Mouse (Mus musculus) lung, embryonic 14.5 days (tissue): ENCODE measurements at regions not wholly inside any gene's neighbourhood (a gene's known extent, or its start where the extent isn't known, plus 50 kb on each side); places are given as distances from the start of the nearest gene placed in this dataset.

Experiments used
- ATAC-seq: fragments of 200-750 bp; cut with Nextera tagmentation; 2 replicates; pipeline ENCODE4 v1.8.0; 2017; ENCODE audit warnings: mild to moderate bottlenecking, moderate TSS enrichment, moderate library complexity; ENCODE audit not compliant: insufficient read depth
- DNase-seq: peaks from one replicate; pipeline ENCODE4 v3.0.0-alpha.2; 2015
- H3K27ac ChIP-seq: fragments of 300-500 bp; sonication (generic); 2 replicates; pipeline ENCODE4 v1.5.1; 2014; ENCODE audit warnings: low read depth, mild to moderate bottlenecking, moderate library complexity
- H3K27me3 ChIP-seq: fragments of 300-500 bp; sonication (generic); 2 replicates; pipeline ENCODE4 v1.6.1; 2014; ENCODE audit warnings: low read length, control low read depth; ENCODE audit not compliant: insufficient read depth
- H3K36me3 ChIP-seq: fragments of 300-500 bp; sonication (generic); 2 replicates; pipeline ENCODE4 v1.6.1; 2014; ENCODE audit warnings: control low read depth; ENCODE audit not compliant: insufficient read depth
- H3K4me1 ChIP-seq: fragments of 300-500 bp; sonication (generic); 2 replicates; pipeline ENCODE4 v1.6.1; 2014; ENCODE audit warnings: antibody characterized with exemption, control low read depth; ENCODE audit not compliant: insufficient read depth
- H3K4me2 ChIP-seq: fragments of 300-500 bp; sonication (generic); 2 replicates; pipeline ENCODE4 v1.6.1; 2014; ENCODE audit warnings: mild to moderate bottlenecking
- H3K4me3 ChIP-seq: fragments of 300-500 bp; sonication (generic); 2 replicates; pipeline ENCODE4 v1.5.1; 2014; ENCODE audit warnings: low read depth, low read length
- H3K9ac ChIP-seq: fragments of 300-500 bp; sonication (generic); 2 replicates; pipeline ENCODE4 v1.6.1; 2014
- H3K9me3 ChIP-seq: fragments of 300-500 bp; sonication (generic); 2 replicates; pipeline ENCODE4 v1.6.1; 2016; ENCODE audit warnings: low read depth, low read length, control low read depth
- CTCF ChIP-seq: IDR thresholded peaks from 2 replicates; pipeline ENCODE4 v1.5.1; 2016; ENCODE audit warnings: antibody characterized with exemption, low read depth
- WGBS: fragments of 180-500 bp; shearing (Covaris S2); extraction: QIAGEN DNeasy Blood & Tissue Kit; methylation state at CpG from one replicate; pipeline ENCODE4 v1.1.7; 2014; 5-methylcytosine and 5-hydroxymethylcytosine counted together

DNA sequence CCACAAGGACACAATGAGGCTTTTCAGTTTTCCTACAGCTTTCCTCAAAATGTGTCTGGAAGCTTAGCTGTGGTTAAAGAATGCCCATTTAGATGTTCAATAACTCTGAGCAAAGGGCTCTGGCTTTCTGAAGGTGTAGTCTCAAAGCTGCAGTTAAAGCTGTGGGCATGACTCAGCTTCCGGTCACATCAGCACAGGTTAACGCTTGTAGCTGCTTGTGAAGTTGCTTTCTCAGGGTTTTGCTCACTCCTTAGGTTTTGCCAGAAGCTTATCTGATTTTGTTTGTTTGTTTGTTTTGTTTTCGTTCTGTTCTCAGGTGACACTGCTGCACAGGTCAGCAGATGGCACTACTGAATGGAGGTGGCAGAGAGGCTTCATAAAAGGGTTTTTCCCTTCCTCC is 444.2 kb downstream of the Ets1 start:
- no peak overlapping the region for H3K4me2 ChIP-seq
- WGBS: 55% methylated on average over 3 of the region's 3 CpGs
- DNase-seq: no peak

DNA sequence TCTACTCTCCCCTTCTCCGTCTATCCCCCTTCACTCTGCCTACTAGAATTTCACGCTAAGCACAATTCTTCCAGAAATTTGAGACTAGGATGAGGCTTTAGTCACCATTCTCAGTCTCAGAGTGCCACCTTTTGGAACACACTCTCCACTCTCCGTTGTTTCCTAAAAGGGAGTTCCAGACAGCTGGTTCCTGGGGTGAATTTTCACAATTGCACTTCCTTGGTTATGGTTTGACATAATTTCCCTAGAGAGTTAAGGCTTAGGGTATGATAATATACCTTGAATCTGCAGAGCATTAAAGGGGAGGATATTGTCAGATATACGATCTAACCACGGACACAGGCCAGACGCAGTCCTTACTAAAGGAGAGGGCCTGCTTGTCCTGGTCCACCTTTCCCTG is 444.8 kb downstream of the Ets1 start:
- Histone ChIP-seq H3K4me2 (no peak overlapping the region), H3K9me3 (no peaks in the 10 kb centered on the region), H3K4me3 (no peak overlapping the region), H3K36me3 (no peaks in the 10 kb centered on the region), H3K4me1 (no peaks in the 10 kb centered on the region), H3K27me3 (no peaks in the 10 kb centered on the region), H3K9ac (no peak overlapping the region), H3K27ac (no peak overlapping the region)
- peak; percentile 49 for TF ChIP-seq CTCF
- no peak for ATAC-seq
- peak; percentile 78 for DNase-seq
- WGBS: 47% methylated on average over 6 of the region's 6 CpGs

More for the DNA sequence above, 444.2 kb downstream of the Ets1 start:
- no peaks in the 10 kb centered on the region for H3K27me3 ChIP-seq
- no peaks in the 10 kb centered on the region for H3K9me3 ChIP-seq
- H3K4me1 ChIP-seq: no peaks in the 10 kb centered on the region
- no peak overlapping the region for H3K4me3 ChIP-seq
- no peak for ATAC-seq
- H3K9ac ChIP-seq: no peak overlapping the region
- H3K36me3 ChIP-seq: no peaks in the 10 kb centered on the region
- no peak for TF ChIP-seq CTCF
- H3K27ac ChIP-seq: no peak overlapping the region

DNA sequence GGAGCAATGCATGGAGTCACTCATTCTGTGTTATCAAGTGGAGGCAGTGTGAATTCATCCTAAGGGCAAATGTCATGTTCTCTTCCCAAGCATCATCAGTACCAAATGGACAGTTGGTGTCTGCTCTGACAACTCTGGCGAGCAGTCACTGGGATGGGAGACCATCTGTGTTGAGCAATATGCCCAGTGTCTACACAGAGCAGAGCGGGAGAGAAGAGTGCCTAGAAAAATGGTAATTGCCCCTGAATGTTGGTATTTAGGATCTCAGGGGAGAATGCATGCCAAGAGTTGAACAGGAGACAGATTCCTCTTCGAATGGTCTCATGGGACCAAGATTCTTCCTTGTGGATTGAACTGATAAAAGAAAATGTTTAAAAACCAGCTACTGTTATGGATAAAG is 454.0 kb downstream of the Ets1 start:
- no peaks in the 10 kb centered on the region for H3K27me3 ChIP-seq
- H3K4me2 ChIP-seq: no peak overlapping the region
- ATAC-seq (no peak), DNase-seq (no peak)
- H3K9ac ChIP-seq: no peak overlapping the region
- H3K4me1 ChIP-seq: no peaks in the 10 kb centered on the region
- WGBS: 76% methylated on average over 3 of the region's 3 CpGs
- H3K4me3 ChIP-seq: no peak overlapping the region
- no peak for TF ChIP-seq CTCF
- H3K9me3 ChIP-seq: no peaks in the 10 kb centered on the region
- no peak overlapping the region for H3K27ac ChIP-seq
- H3K36me3 ChIP-seq: no peaks in the 10 kb centered on the region

DNA sequence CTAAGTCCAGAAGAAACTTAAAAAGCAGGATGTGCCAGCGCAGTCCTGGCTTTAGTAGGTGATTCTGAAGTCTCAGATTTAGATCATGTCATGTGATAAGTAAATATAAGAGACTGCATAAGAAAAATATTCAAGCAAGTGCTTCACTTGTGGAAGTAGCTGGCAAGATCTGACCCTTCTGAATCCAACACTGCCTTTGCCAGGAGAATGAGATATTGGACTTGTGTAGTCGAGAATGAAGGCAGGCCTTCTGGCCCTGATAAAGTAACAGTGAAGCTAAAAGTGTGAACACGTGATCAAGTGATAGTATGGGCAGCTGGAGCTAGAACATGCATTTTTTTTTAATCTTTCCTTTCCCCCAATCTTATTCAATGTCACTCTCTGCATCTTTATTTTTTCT is 455.6 kb downstream of the Ets1 start:
- no peaks in the 10 kb centered on the region for H3K4me1 ChIP-seq
- TF ChIP-seq CTCF: no peak
- H3K9me3 ChIP-seq: no peaks in the 10 kb centered on the region
- no peaks in the 10 kb centered on the region for H3K27me3 ChIP-seq
- ATAC-seq (no peak), DNase-seq (peak; percentile 5)
- no peak overlapping the region for H3K9ac ChIP-seq
- no peak overlapping the region for H3K4me3 ChIP-seq
- no peaks in the 10 kb centered on the region for H3K36me3 ChIP-seq
- H3K4me2 ChIP-seq: no peak overlapping the region
- no peak overlapping the region for H3K27ac ChIP-seq
- 58% methylated on average over 3 of the region's 3 CpGs for WGBS

DNA sequence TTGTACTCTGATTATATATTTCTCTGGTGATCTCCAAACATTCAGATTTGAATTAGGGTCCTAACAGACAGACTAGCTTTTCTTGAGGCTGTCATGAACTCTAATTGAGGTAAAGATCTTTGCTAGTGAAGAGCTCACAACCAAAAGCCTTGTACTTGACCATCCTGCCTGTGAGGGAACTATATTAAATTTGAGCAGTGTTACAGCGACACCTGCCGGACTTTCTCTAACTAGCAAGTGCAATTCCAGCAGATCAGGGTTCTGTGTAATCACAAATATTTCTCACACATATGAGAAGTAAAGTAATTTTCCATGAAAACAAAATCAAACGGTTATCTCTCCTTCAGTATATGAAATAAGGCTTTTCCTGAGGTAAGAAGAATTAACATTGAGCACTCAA is 459.6 kb downstream of the Ets1 start:
- Histone ChIP-seq H3K9me3 (no peaks in the 10 kb centered on the region), H3K4me2 (no peak overlapping the region), H3K4me1 (no peaks in the 10 kb centered on the region), H3K4me3 (no peak overlapping the region), H3K27ac (no peak overlapping the region), H3K27me3 (no peaks in the 10 kb centered on the region), H3K9ac (no peak overlapping the region), H3K36me3 (no peaks in the 10 kb centered on the region)
- under 1% methylated on average over 3 of the region's 3 CpGs for WGBS
- peak; percentile 81 for TF ChIP-seq CTCF
- DNase-seq: peak; percentile 92
- ATAC-seq: no peak

DNA sequence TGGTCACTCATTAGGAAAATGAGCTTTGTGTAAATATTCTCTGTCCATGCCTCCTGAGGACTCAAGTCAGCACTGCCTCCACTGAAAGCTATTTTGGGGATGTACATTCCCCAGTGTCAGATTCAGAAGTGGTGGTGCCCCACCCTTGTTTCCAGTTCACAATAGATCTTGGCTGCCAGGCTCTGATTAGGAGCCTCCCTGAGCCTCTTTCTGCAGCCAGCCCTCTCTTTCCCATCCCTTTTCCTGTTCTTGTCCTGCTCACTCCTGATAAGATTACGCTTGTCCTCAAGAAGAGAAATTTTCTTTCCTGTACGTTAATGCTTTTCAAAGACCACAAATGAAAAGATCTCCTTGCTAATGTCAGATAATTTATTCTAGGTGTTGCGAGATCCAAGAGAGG is 465.2 kb downstream of the Ets1 start:
- no peaks in the 10 kb centered on the region for H3K4me1 ChIP-seq
- H3K36me3 ChIP-seq: no peaks in the 10 kb centered on the region
- no peak overlapping the region for H3K4me3 ChIP-seq
- H3K4me2 ChIP-seq: no peak overlapping the region
- no peak for ATAC-seq
- no peak for TF ChIP-seq CTCF
- no peak overlapping the region for H3K27ac ChIP-seq
- peak; percentile 25 for DNase-seq
- H3K27me3 ChIP-seq: no peaks in the 10 kb centered on the region
- H3K9ac ChIP-seq: no peak overlapping the region
- 31% methylated on average over 3 of the region's 3 CpGs for WGBS
- no peaks in the 10 kb centered on the region for H3K9me3 ChIP-seq

DNA sequence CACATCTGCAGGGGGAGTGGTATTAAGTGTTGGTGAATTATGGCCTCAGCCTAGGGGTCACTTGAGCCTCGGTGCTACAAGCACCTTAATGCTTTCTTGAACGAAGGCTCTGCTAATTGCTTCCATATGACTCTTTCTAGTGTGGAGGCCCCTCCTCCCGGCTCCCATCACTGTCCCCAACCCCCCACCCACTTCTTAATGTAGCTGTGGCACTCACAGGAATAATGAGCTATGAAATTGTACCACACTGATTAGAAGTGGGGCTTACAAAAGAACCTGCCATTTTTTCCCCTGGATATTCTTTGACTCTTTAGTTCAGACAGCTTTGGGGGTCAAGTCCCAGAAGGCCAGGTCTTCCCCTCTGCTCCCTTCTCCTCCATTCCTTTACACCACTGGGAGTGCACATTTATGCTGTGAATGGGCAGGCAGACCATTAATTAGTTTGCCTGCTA is 468.6 kb downstream of the Ets1 start:
- Histone ChIP-seq H3K27ac (no peak overlapping the region), H3K9ac (no peak overlapping the region), H3K27me3 (no peaks in the 10 kb centered on the region), H3K4me1 (no peaks in the 10 kb centered on the region), H3K4me3 (no peak overlapping the region), H3K36me3 (no peaks in the 10 kb centered on the region), H3K4me2 (no peak overlapping the region), H3K9me3 (no peaks in the 10 kb centered on the region)
- no peak for ATAC-seq
- WGBS: 19% methylated on average over 3 of the region's 3 CpGs
- DNase-seq: no peak
- TF ChIP-seq CTCF: no peak

DNA sequence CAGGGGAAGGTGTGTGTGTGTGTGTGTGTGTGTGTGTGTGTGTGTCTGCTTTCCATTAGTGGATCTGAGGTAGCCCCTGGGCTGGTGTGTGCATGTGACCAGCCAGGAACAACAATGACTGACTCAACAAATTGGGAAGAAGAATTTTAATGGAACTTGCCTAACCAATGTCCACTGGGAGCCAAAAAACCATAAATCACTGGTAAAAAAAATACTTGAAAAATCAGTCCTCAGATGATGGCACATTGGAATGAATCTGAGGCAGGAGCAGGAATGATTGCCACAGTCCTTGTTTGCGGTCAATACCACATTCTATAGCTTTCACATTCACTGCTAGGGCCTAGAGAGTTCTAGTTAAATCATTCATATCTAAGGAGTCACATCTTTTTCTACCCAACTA is 487.8 kb downstream of the Ets1 start:
- no peak overlapping the region for H3K4me2 ChIP-seq
- H3K9ac ChIP-seq: no peak overlapping the region
- WGBS: 96% methylated on average over 1 of the region's 1 CpGs
- H3K36me3 ChIP-seq: no peaks in the 10 kb centered on the region
- H3K4me1 ChIP-seq: no peaks in the 10 kb centered on the region
- no peaks in the 10 kb centered on the region for H3K27me3 ChIP-seq
- H3K4me3 ChIP-seq: no peak overlapping the region
- H3K9me3 ChIP-seq: no peaks in the 10 kb centered on the region
- DNase-seq (no peak), ATAC-seq (no peak)
- H3K27ac ChIP-seq: no peak overlapping the region
- no peak for TF ChIP-seq CTCF
